Comparison of ENCODE assay signal across 8 mouse cellular contexts in genomic region chr2:113494401-113495080, GRCm38 (mm10).
DNase-seq lines count a peak whose midpoint lies in the region; ATAC-seq lines count a peak whose summit lies in the region.
"Had no signal": no experiment of that assay in that cellular context is flagged by ENCODE, and none has a peak within 500 bp of the region (broad histone marks: within the 10 kb centered on the region; RNA-seq: fewer than 3 reads in every experiment).

No protein-coding gene starts in this region.

- no peak overlapping the region for H3K4me3 ChIP-seq in hindbrain, embryonic 15.5 days
- no peak overlapping the region for H3K4me3 ChIP-seq in hindbrain, embryonic 16.5 days (ENCODE audit: low read length)
- H3K4me3 ChIP-seq: limb, embryonic 13.5 days had no signal

- ATAC-seq in hindbrain, embryonic 15.5 days (ENCODE audit: low FRiP score, low read depth) = 0 out of 2 replicates have a peak, but pooled peaks have one; percentile 11
- ATAC-seq in hindbrain, embryonic 16.5 days = no peak

- no peak overlapping the region for H3K9ac ChIP-seq in hindbrain, embryonic 15.5 days
- H3K9ac ChIP-seq in hindbrain, embryonic 16.5 days (ENCODE audit: low read depth, low read length) = no peak overlapping the region
- H3K9ac ChIP-seq: limb, embryonic 13.5 days had no signal

- H3K27me3 ChIP-seq in hindbrain, embryonic 15.5 days = no peaks in the 10 kb centered on the region
- H3K27me3 ChIP-seq in hindbrain, embryonic 16.5 days (replicated peaks; ENCODE audit: control insufficient read depth, insufficient read depth, low read length) = no peaks in the 10 kb centered on the region
- H3K27me3 ChIP-seq: limb, embryonic 13.5 days had no signal

- WGBS in hindbrain, embryonic 15.5 days = 64% methylated on average over 6 of the region's 6 CpGs
- WGBS in hindbrain, embryonic 16.5 days = 60% methylated on average over 6 of the region's 6 CpGs

- DNase-seq in thymus, postnatal 14 days = peak; percentile 9
- DNase-seq in thymus, postnatal 36 days = no peak
- peak; percentile 9 for DNase-seq in c-Kit-positive CD71-positive TER-119-positive erythroid progenitor cells, embryonic 14.5 days (ENCODE audit: low spot score)
- DNase-seq in lung, postnatal 25 days (ENCODE audit: low spot score) = peak; percentile 38
- DNase-seq in adrenal gland, postnatal 4 days (ENCODE audit: low spot score in 2 of 2) = no peak

- H3K4me1 ChIP-seq in hindbrain, embryonic 15.5 days (replicated peaks) = no peaks in the 10 kb centered on the region
- no peaks in the 10 kb centered on the region for H3K4me1 ChIP-seq in hindbrain, embryonic 16.5 days (ENCODE audit: control insufficient read depth, insufficient read depth, low read depth, low read length)

- no peak overlapping the region for H3K27ac ChIP-seq in hindbrain, embryonic 15.5 days (replicated peaks)
- no peak overlapping the region for H3K27ac ChIP-seq in hindbrain, embryonic 16.5 days (ENCODE audit: low read depth, low read length)
- H3K27ac ChIP-seq: limb, embryonic 13.5 days had no signal

- no peaks in the 10 kb centered on the region for H3K36me3 ChIP-seq in hindbrain, embryonic 15.5 days
- H3K36me3 ChIP-seq in hindbrain, embryonic 16.5 days (ENCODE audit: control insufficient read depth, insufficient read depth, low read length) = no peaks in the 10 kb centered on the region
- H3K36me3 ChIP-seq: limb, embryonic 13.5 days had no signal

- H3K9me3 ChIP-seq in hindbrain, embryonic 15.5 days = no peaks in the 10 kb centered on the region
- no peaks in the 10 kb centered on the region for H3K9me3 ChIP-seq in hindbrain, embryonic 16.5 days (ENCODE audit: control insufficient read depth, low read length)
- H3K9me3 ChIP-seq: limb, embryonic 13.5 days had no signal

- H3K4me2 ChIP-seq in hindbrain, embryonic 15.5 days = no peak overlapping the region
- H3K4me2 ChIP-seq in hindbrain, embryonic 16.5 days (ENCODE audit: low read length) = no peak overlapping the region
- H3K4me2 ChIP-seq: limb, embryonic 13.5 days had no signal

Comparison
In these comparisons a context has a peak if more than half of its experiments do, and no peak if none do; other contexts are left out.
1. DNase-seq: peak in thymus, postnatal 14 days (single experiment), c-Kit-positive CD71-positive TER-119-positive erythroid progenitor cells, embryonic 14.5 days (single experiment) and lung, postnatal 25 days (single experiment); none in thymus, postnatal 36 days (0 of 2) and adrenal gland, postnatal 4 days (0 of 2).